Mouse (Mus musculus) liver, adult 2 months (tissue): ENCODE measurements at regions not wholly inside any gene's neighbourhood (a gene's known extent, or its start where the extent isn't known, plus 50 kb on each side); places are given as distances from the start of the nearest gene placed in this dataset.

ENCODE experiments used
- DNase-seq: peaks from one replicate; pipeline ENCODE4 v3.0.0-alpha.2; 2011; ENCODE audit warnings: low read depth, low spot score; ENCODE audit errors: extremely low read depth
- H3K27ac ChIP-seq: fragments of 200-500 bp; replicated peaks from 2 replicates; pipeline ENCODE4 v1.5.1; 2012; ENCODE audit warnings: low read depth, mild to moderate bottlenecking, control low read depth, inconsistent platforms, low read length; ENCODE audit not compliant: insufficient read depth
- H3K27me3 ChIP-seq: fragments of 200-500 bp; 2 replicates; pipeline ENCODE4 v1.6.1; 2012; ENCODE audit warnings: mild to moderate bottlenecking, moderate library complexity, low read length, inconsistent platforms; ENCODE audit not compliant: control insufficient read depth, insufficient read depth
- H3K36me3 ChIP-seq: fragments of 200-500 bp; 2 replicates; pipeline ENCODE4 v1.6.1; 2012; ENCODE audit warnings: low read length, inconsistent platforms; ENCODE audit not compliant: control insufficient read depth, insufficient read depth
- H3K4me1 ChIP-seq: fragments of 200-500 bp; 2 replicates; pipeline ENCODE4 v1.6.1; 2011; ENCODE audit warnings: low read length; ENCODE audit not compliant: control insufficient read depth, insufficient read depth
- H3K4me3 ChIP-seq: fragments of 200-500 bp; 2 replicates; pipeline ENCODE4 v1.5.1; 2011; ENCODE audit warnings: low read depth, mild to moderate bottlenecking, control low read depth, low read length, moderate library complexity; ENCODE audit not compliant: insufficient read depth
- H3K79me2 ChIP-seq: fragments of 200-500 bp; 2 replicates; pipeline ENCODE4 v1.6.1; 2012; ENCODE audit warnings: inconsistent platforms, mild to moderate bottlenecking, low read length, moderate library complexity; ENCODE audit not compliant: control insufficient read depth, insufficient read depth
- H3K9ac ChIP-seq: fragments of 200-500 bp; 2 replicates; pipeline ENCODE4 v1.6.1; 2012; ENCODE audit warnings: low read depth, mild to moderate bottlenecking, control low read depth, inconsistent platforms, low read length
- CTCF ChIP-seq: fragments of 200-500 bp; IDR thresholded peaks from 2 replicates; pipeline ENCODE4 v1.5.1; 2011; ENCODE audit warnings: low read depth, low read length, control low read depth
- POLR2A ChIP-seq: fragments of 200-500 bp; IDR thresholded peaks from 2 replicates; pipeline ENCODE4 v1.6.1; 2011; ENCODE audit warnings: low read length, control low read depth; ENCODE audit not compliant: insufficient read depth; ENCODE audit errors: extremely low read depth
- WGBS: fragments of 180-500 bp; shearing (Covaris S2); methylation state at CpG from one replicate; pipeline ENCODE4 v1.1.7; 2018; 5-methylcytosine and 5-hydroxymethylcytosine counted together

- Histone ChIP-seq H3K4me1 (no peaks in the 10 kb centered on the region), H3K4me3 (no peak overlapping the region), H3K36me3 (no peaks in the 10 kb centered on the region), H3K79me2 (no peaks in the 10 kb centered on the region), H3K9ac (no peak overlapping the region), H3K27me3 (no peaks in the 10 kb centered on the region), H3K27ac (no peak overlapping the region)
- no peak for DNase-seq
- WGBS = 85% methylated on average over 9 of the region's 9 CpGs
- TF ChIP-seq POLR2A = no peak
- no peak for TF ChIP-seq CTCF
Observed at GRCm38 (mm10) chr12:59599785-59600184, 380.3 kb upstream of the Fbxo33 start.

DNA sequence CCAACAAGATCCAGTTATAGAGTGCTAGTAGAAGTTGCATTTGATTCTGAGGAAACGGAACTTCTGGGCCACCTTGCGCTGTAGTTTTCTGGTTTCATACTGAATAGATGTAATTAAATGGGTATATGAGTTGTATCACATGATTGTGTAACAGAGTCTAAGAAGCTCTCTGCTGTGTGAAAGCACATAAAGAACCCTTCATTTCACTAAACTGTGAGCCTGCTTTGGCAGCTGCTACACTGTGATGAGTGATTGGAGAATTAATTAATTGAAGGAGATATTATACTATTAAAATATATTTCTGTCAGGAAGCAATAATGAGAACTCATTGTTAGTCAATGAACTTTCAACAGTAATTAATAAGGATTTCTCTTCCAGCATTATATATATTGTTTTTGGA, 369.8 kb upstream of the Fbxo33 start:
- no peaks in the 10 kb centered on the region for H3K4me1 ChIP-seq
- H3K27ac ChIP-seq = no peak overlapping the region
- WGBS = 94% methylated on average over 2 of the region's 2 CpGs
- no peak overlapping the region for H3K4me3 ChIP-seq
- H3K79me2 ChIP-seq = no peaks in the 10 kb centered on the region
- no peaks in the 10 kb centered on the region for H3K27me3 ChIP-seq
- no peak for DNase-seq
- TF ChIP-seq CTCF = no peak
- no peak for TF ChIP-seq POLR2A
- no peak overlapping the region for H3K9ac ChIP-seq
- no peaks in the 10 kb centered on the region for H3K36me3 ChIP-seq

DNA sequence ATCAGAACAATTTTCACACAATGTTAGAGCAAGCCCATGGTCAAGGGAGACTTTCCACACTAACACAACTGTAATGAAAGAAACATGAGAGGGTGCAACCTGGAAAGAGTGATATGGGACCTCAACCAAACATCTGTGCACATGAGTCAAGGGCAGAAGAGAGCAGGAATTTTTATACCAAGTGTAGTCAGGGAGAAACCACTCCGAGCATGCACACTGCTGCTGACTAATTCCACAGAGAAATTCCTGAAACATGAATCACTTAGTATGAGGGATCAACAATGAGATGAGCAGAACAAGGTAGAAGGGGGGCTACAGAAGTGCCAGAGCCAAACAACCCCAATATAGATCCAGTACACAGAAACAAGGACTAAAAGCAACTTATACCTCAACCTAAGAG, 363.1 kb upstream of the Fbxo33 start:
- H3K27ac ChIP-seq = no peak overlapping the region
- no peaks in the 10 kb centered on the region for H3K36me3 ChIP-seq
- no peak overlapping the region for H3K4me3 ChIP-seq
- no peak overlapping the region for H3K9ac ChIP-seq
- no peaks in the 10 kb centered on the region for H3K27me3 ChIP-seq
- TF ChIP-seq POLR2A (no peak), CTCF (no peak)
- DNase-seq = no peak
- 76% methylated on average over 1 of the region's 1 CpGs for WGBS
- H3K4me1 ChIP-seq = no peaks in the 10 kb centered on the region
- no peaks in the 10 kb centered on the region for H3K79me2 ChIP-seq

DNA sequence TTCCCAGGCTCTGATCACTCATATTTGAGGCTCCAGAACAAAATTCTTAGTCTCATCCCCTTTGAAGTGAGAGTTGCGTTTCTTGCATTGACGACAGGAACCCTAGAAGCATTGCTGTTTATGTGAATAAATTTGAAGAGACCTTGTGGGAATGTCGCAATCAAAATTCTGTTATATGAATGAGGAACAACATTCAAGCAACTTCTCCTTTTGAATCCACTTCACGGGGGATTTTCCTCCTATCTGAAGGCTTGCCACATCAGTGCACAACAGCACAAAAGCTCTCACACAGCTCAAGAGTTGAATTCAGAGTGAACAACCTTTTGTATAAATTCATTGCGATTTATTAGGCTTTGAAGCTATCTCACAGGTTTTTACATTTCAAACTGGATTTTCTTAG, 360.2 kb upstream of the Fbxo33 start:
- H3K36me3 ChIP-seq = no peaks in the 10 kb centered on the region
- no peak for DNase-seq
- 76% methylated on average over 5 of the region's 5 CpGs for WGBS
- H3K4me1 ChIP-seq = no peaks in the 10 kb centered on the region
- no peaks in the 10 kb centered on the region for H3K79me2 ChIP-seq
- H3K27ac ChIP-seq = no peak overlapping the region
- TF ChIP-seq CTCF = no peak
- no peak for TF ChIP-seq POLR2A
- no peaks in the 10 kb centered on the region for H3K27me3 ChIP-seq
- no peak overlapping the region for H3K9ac ChIP-seq
- no peak overlapping the region for H3K4me3 ChIP-seq

- no peak overlapping the region for H3K4me3 ChIP-seq
- no peak overlapping the region for H3K27ac ChIP-seq
- no peaks in the 10 kb centered on the region for H3K27me3 ChIP-seq
- 82% methylated on average over 3 of the region's 3 CpGs for WGBS
- H3K4me1 ChIP-seq = no peaks in the 10 kb centered on the region
- H3K36me3 ChIP-seq = no peaks in the 10 kb centered on the region
- TF ChIP-seq CTCF (no peak), POLR2A (no peak)
- H3K9ac ChIP-seq = no peak overlapping the region
- no peak for DNase-seq
- no peaks in the 10 kb centered on the region for H3K79me2 ChIP-seq
Observed at GRCm38 (mm10) chr12:59563960-59564359, 344.4 kb upstream of the Fbxo33 start.

GRCm38 (mm10) chr12:59539788-59540187, 320.3 kb upstream of the Fbxo33 start:
- WGBS = 83% methylated on average over 2 of the region's 2 CpGs
- H3K79me2 ChIP-seq = no peaks in the 10 kb centered on the region
- no peak for DNase-seq
- H3K4me1 ChIP-seq = no peaks in the 10 kb centered on the region
- no peaks in the 10 kb centered on the region for H3K27me3 ChIP-seq
- H3K9ac ChIP-seq = no peak overlapping the region
- H3K4me3 ChIP-seq = no peak overlapping the region
- no peak overlapping the region for H3K27ac ChIP-seq
- H3K36me3 ChIP-seq = no peaks in the 10 kb centered on the region
- TF ChIP-seq CTCF (no peak), POLR2A (no peak)
